In genomic region chr17:48509596-48509995, GRCm38 (mm10) we compare ENCODE assay signal across 27 mouse cellular contexts. TPM values are rescaled to one million over a fixed set of nuclear protein-coding genes. Genes with fewer than 3 reads are reported as not detected.
A peak's percentile ranks its signal among the peaks of the same experiment; 100 is the strongest.
DNase-seq lines count a peak whose midpoint lies in the region; ATAC-seq and TF ChIP-seq lines count a peak whose summit lies in the region.
"Had no signal": no experiment of that assay in that cellular context is flagged by ENCODE, and none has a peak within 500 bp of the region (broad histone marks: within the 10 kb centered on the region; RNA-seq: fewer than 3 reads in every experiment).

No protein-coding gene starts in this region.

- TF ChIP-seq CTCF in gastrocnemius, adult 2 months (IDR thresholded peaks at IDR 0.05): no peak

- H3K27ac ChIP-seq in forebrain, embryonic 11.5 days (ENCODE audit: low read depth, low read length): no peak overlapping the region
- no peak overlapping the region for H3K27ac ChIP-seq in forebrain, embryonic 12.5 days
- H3K27ac ChIP-seq in heart, embryonic 11.5 days (ENCODE audit: low read depth, low read length): no peak overlapping the region
- no peak overlapping the region for H3K27ac ChIP-seq in gastrocnemius, adult 2 months
- H3K27ac ChIP-seq: embryonic facial prominence, embryonic 10.5 days; embryonic facial prominence, embryonic 12.5 days; forebrain, embryonic 13.5 days; forebrain, embryonic 15.5 days had no signal

- H3K9ac ChIP-seq in forebrain, embryonic 11.5 days (ENCODE audit: low read length): no peak overlapping the region
- no peak overlapping the region for H3K9ac ChIP-seq in forebrain, embryonic 12.5 days
- no peak overlapping the region for H3K9ac ChIP-seq in heart, embryonic 11.5 days (ENCODE audit: low read depth, low read length)
- H3K9ac ChIP-seq: embryonic facial prominence, embryonic 12.5 days; forebrain, embryonic 13.5 days; forebrain, embryonic 15.5 days had no signal

- no peak for ATAC-seq in forebrain, embryonic 11.5 days (replicated peaks; ENCODE audit: low FRiP score)
- no peak for ATAC-seq in forebrain, embryonic 12.5 days (ENCODE audit: low FRiP score)
- ATAC-seq in heart, embryonic 11.5 days (replicated peaks; ENCODE audit: insufficient number of reproducible peaks, low FRiP score, low TSS enrichment): no peak
- ATAC-seq: activated CD4-positive, CD25-positive, alpha-beta regulatory T cell, adult 4 months; CD4-positive, CD25-positive, alpha-beta regulatory T cell, adult 4 months; forebrain, embryonic 13.5 days; forebrain, embryonic 15.5 days; Patski had no signal

- no peaks in the 10 kb centered on the region for H3K36me3 ChIP-seq in forebrain, embryonic 11.5 days (ENCODE audit: control insufficient read depth, insufficient read depth, low read length)
- no peaks in the 10 kb centered on the region for H3K36me3 ChIP-seq in forebrain, embryonic 12.5 days (replicated peaks)
- H3K36me3 ChIP-seq in heart, embryonic 11.5 days (ENCODE audit: control insufficient read depth, insufficient read depth, low read length): no peaks in the 10 kb centered on the region
- H3K36me3 ChIP-seq: embryonic facial prominence, embryonic 10.5 days; embryonic facial prominence, embryonic 12.5 days; forebrain, embryonic 15.5 days; G1E had no signal

- H3K9me3 ChIP-seq in forebrain, embryonic 11.5 days (ENCODE audit: control insufficient read depth, low read length): no peaks in the 10 kb centered on the region
- H3K9me3 ChIP-seq in forebrain, embryonic 12.5 days: no peaks in the 10 kb centered on the region
- H3K9me3 ChIP-seq in heart, embryonic 11.5 days (replicated peaks; ENCODE audit: control insufficient read depth, low read length): no peaks in the 10 kb centered on the region
- H3K9me3 ChIP-seq: embryonic facial prominence, embryonic 10.5 days; embryonic facial prominence, embryonic 12.5 days; forebrain, embryonic 13.5 days; forebrain, embryonic 15.5 days; G1E had no signal

- intact Hi-C loops in gastrocnemius, adult 2 months (cut with DNase I): no loop called here

- no peak overlapping the region for H3K4me3 ChIP-seq in forebrain, embryonic 11.5 days (ENCODE audit: low read depth, low read length)
- H3K4me3 ChIP-seq in forebrain, embryonic 12.5 days (replicated peaks): no peak overlapping the region
- no peak overlapping the region for H3K4me3 ChIP-seq in heart, embryonic 11.5 days (ENCODE audit: low read depth, low read length)
- H3K4me3 ChIP-seq in gastrocnemius, adult 2 months: no peak overlapping the region
- H3K4me3 ChIP-seq: embryonic facial prominence, embryonic 10.5 days; embryonic facial prominence, embryonic 12.5 days; forebrain, embryonic 13.5 days; forebrain, embryonic 15.5 days had no signal

- H3K4me1 ChIP-seq in forebrain, embryonic 11.5 days (replicated peaks; ENCODE audit: control insufficient read depth, insufficient read depth, low read length): peaks cover 10% of the 10 kb centered on the region
- H3K4me1 ChIP-seq in forebrain, embryonic 12.5 days: peaks cover 49% of the 10 kb centered on the region
- H3K4me1 ChIP-seq in heart, embryonic 11.5 days (ENCODE audit: control insufficient read depth, insufficient read depth, low read length): peaks cover 12% of the 10 kb centered on the region

- no peaks in the 10 kb centered on the region for H3K27me3 ChIP-seq in forebrain, embryonic 11.5 days (ENCODE audit: control insufficient read depth, insufficient read depth, low read length)
- peaks cover 9% of the 10 kb centered on the region; the same call in 1 of the 2 replicates for H3K27me3 ChIP-seq in forebrain, embryonic 12.5 days
- H3K27me3 ChIP-seq in heart, embryonic 11.5 days (ENCODE audit: control insufficient read depth, insufficient read depth, low read length): no peaks in the 10 kb centered on the region
- H3K27me3 ChIP-seq: CH12.LX; embryonic facial prominence, embryonic 12.5 days; forebrain, embryonic 13.5 days; forebrain, embryonic 15.5 days had no signal

- WGBS in forebrain, embryonic 11.5 days: 87% methylated on average over 4 of the region's 4 CpGs
- WGBS in forebrain, embryonic 12.5 days: 89% methylated on average over 4 of the region's 4 CpGs
- 72% methylated on average over 4 of the region's 4 CpGs for WGBS in heart, embryonic 11.5 days (ENCODE audit: insufficient replicate concordance)

- H3K4me2 ChIP-seq in forebrain, embryonic 11.5 days (ENCODE audit: low read depth, low read length, severe bottlenecking): no peak overlapping the region
- no peak overlapping the region for H3K4me2 ChIP-seq in forebrain, embryonic 12.5 days
- H3K4me2 ChIP-seq in heart, embryonic 11.5 days: no peak overlapping the region
- H3K4me2 ChIP-seq: embryonic facial prominence, embryonic 12.5 days; forebrain, embryonic 13.5 days; forebrain, embryonic 15.5 days had no signal

- DNase-seq in forebrain, embryonic 11.5 days (ENCODE audit: low spot score): peak; percentile 32
- DNase-seq in thymus, postnatal 10 days (ENCODE audit: low spot score in 2 of 2): peak; percentile 28 to 47
- peak; percentile 50 for DNase-seq in thymus, postnatal 25 days
- DNase-seq in thymus, postnatal 4 days: peak; percentile 57
- no peak for DNase-seq in gastrocnemius, postnatal 10 days
- DNase-seq in gastrocnemius, adult 2 months: no peak
- DNase-seq: adrenal gland, adult 8-10 months; adrenal gland, postnatal 14 days; adrenal gland, postnatal 36 days; B cell, adult 2 months; cerebellum, adult 11-12 months; cerebellum, adult 2 months; cerebellum, adult 9-10 months; cerebellum, postnatal 10 days; cerebellum, postnatal 25 days had no signal

RNA-seq across cellular contexts. Expression of gene Unc5cl, which starts 54.9 kb away (rescaled TPM):
- polyA plus RNA-seq in forebrain, embryonic 11.5 days (2014; fragmentation: Nextera tagmentation; extraction: Ambion mirVana): 0.17 and 0.25 TPM in 2 replicates
- polyA plus RNA-seq in forebrain, embryonic 12.5 days (2016; fragmentation: Nextera tagmentation; extraction: Ambion mirVana): 0.10 and 0.18 TPM in 2 replicates
- not detected for total RNA-seq in gastrocnemius, postnatal 10 days (2021)
- polyA plus RNA-seq in heart, embryonic 11.5 days (2014; fragmentation: Nextera tagmentation; extraction: Ambion mirVana): 0.17 and 0.23 TPM in 2 replicates
- not detected for total RNA-seq in gastrocnemius, adult 2 months (2021)
- total RNA-seq: adrenal gland, adult 8-10 months; adrenal gland, postnatal 36 days had no signal

RNA-seq across cellular contexts. Expression of gene Tspo2, which starts 58.3 kb away (rescaled TPM):
- 0.63 and 1.4 TPM in 2 replicates for polyA plus RNA-seq in forebrain, embryonic 11.5 days (2014; fragmentation: Nextera tagmentation; extraction: Ambion mirVana)
- polyA plus RNA-seq in forebrain, embryonic 12.5 days (2016; fragmentation: Nextera tagmentation; extraction: Ambion mirVana): 1.2 and 1.5 TPM in 2 replicates
- under 1 TPM in 1 of 2 experiments, not detected in 1; 0.93 TPM for total RNA-seq in gastrocnemius, postnatal 10 days (2021)
- 2.1 TPM in 2 replicates for polyA plus RNA-seq in heart, embryonic 11.5 days (2014; fragmentation: Nextera tagmentation; extraction: Ambion mirVana)
- not detected for total RNA-seq in gastrocnemius, adult 2 months (2021)
- total RNA-seq: adrenal gland, adult 18-20 months; adrenal gland, postnatal 36 days; CH12.LX had no signal
- polyA plus RNA-seq: CD4-positive, CD25-positive, alpha-beta regulatory T cell, adult 4 months had no signal

Comparison
In these comparisons a context has a peak if more than half of its experiments do, and no peak if none do; other contexts are left out.
1. DNase-seq: peak in forebrain, embryonic 11.5 days (single experiment), thymus, postnatal 10 days (2 of 2), thymus, postnatal 25 days (single experiment) and thymus, postnatal 4 days (single experiment); none in gastrocnemius, postnatal 10 days (single experiment) and gastrocnemius, adult 2 months (single experiment).